ENCODE assay signal across 8 mouse cellular contexts in genomic region chr6:86371950-86372516, GRCm38 (mm10). TPM values are rescaled to one million over a fixed set of nuclear protein-coding genes. Genes with fewer than 3 reads are reported as not detected.
DNase-seq lines count a peak whose midpoint lies in the region; ATAC-seq and TF ChIP-seq lines count a peak whose summit lies in the region.

No protein-coding gene starts in this region.

- H3K9ac ChIP-seq in heart, embryonic 13.5 days: peak overlapping the region; percentile 96
- H3K9ac ChIP-seq in ES-E14 (ENCODE audit: insufficient read depth, low read depth, low read length, poor library complexity, severe bottlenecking): peak overlapping the region; percentile 99
- peak overlapping the region; percentile 91 for H3K9ac ChIP-seq in forebrain, embryonic 13.5 days
- H3K9ac ChIP-seq in liver, postnatal 0 days (replicated peaks): peak overlapping the region; percentile 74

- no peaks in the 10 kb centered on the region for H3K9me3 ChIP-seq in heart, embryonic 13.5 days
- no peaks in the 10 kb centered on the region for H3K9me3 ChIP-seq in ES-E14 (ENCODE audit: control insufficient read depth, insufficient read depth, low read depth, low read length)
- H3K9me3 ChIP-seq in forebrain, embryonic 13.5 days (replicated peaks): no peaks in the 10 kb centered on the region
- no peaks in the 10 kb centered on the region for H3K9me3 ChIP-seq in liver, postnatal 0 days (ENCODE audit: low read length)

- peaks cover 41% of the 10 kb centered on the region for H3K36me3 ChIP-seq in heart, embryonic 13.5 days
- H3K36me3 ChIP-seq in ES-E14 (ENCODE audit: control insufficient read depth, insufficient read depth, low read length, poor library complexity, severe bottlenecking): peaks cover 19% of the 10 kb centered on the region
- H3K36me3 ChIP-seq in forebrain, embryonic 13.5 days (ENCODE audit: poor library complexity, severe bottlenecking): peaks cover 40% of the 10 kb centered on the region
- H3K36me3 ChIP-seq in liver, postnatal 0 days (replicated peaks; ENCODE audit: insufficient read depth, low read length): peaks cover 14% of the 10 kb centered on the region

- WGBS in heart, embryonic 13.5 days: 4% methylated on average over 12 of the region's 12 CpGs
- WGBS in forebrain, embryonic 13.5 days: 4% methylated on average over 12 of the region's 12 CpGs
- 1% methylated on average over 12 of the region's 12 CpGs for WGBS in liver, postnatal 0 days (ENCODE audit: insufficient replicate concordance)

- H3K27me3 ChIP-seq in heart, embryonic 13.5 days (replicated peaks): no peaks in the 10 kb centered on the region
- H3K27me3 ChIP-seq in forebrain, embryonic 13.5 days: no peaks in the 10 kb centered on the region
- H3K27me3 ChIP-seq in liver, postnatal 0 days (ENCODE audit: insufficient read depth, low read length): no peaks in the 10 kb centered on the region

- TF ChIP-seq CTCF in liver, postnatal 0 days (IDR thresholded peaks at IDR 0.05; ENCODE audit: low read depth): no peak

- H3K4me3 ChIP-seq in heart, embryonic 13.5 days: peak overlapping the region; percentile 98
- H3K4me3 ChIP-seq in ES-E14 (ENCODE audit: insufficient read depth in 1 of 2, low read depth in 1 of 2, low read length in 2 of 2, poor library complexity in 1 of 2, severe bottlenecking in 1 of 2): peak overlapping the region; percentile 83 to 86
- peak overlapping the region; percentile 96 for H3K4me3 ChIP-seq in forebrain, embryonic 13.5 days
- peak overlapping the region; percentile 69 for H3K4me3 ChIP-seq in liver, postnatal 0 days (ENCODE audit: low read depth, low read length)

- TF ChIP-seq EP300 in liver, postnatal 0 days (IDR thresholded peaks at IDR 0.05; ENCODE audit: low read depth): no peak

- no peak for DNase-seq in heart, adult 11 months
- no peak for DNase-seq in ES-E14 (ENCODE audit: low read depth, low spot score)
- no peak for DNase-seq in liver, postnatal 0 days
- DNase-seq in layer of hippocampus, postnatal 36 days: no peak
- no peak for DNase-seq in left cerebral cortex, adult 8-10 months (ENCODE audit: low spot score in 2 of 2)
- DNase-seq in kidney, adult 18-20 months: no peak

- H3K27ac ChIP-seq in heart, embryonic 13.5 days (replicated peaks): peak overlapping the region; percentile 89
- no peak overlapping the region; the same call in 1 of the 2 replicates for H3K27ac ChIP-seq in ES-E14 (ENCODE audit: insufficient read depth, low read depth, low read length, poor library complexity, severe bottlenecking)
- H3K27ac ChIP-seq in forebrain, embryonic 13.5 days: peak overlapping the region; percentile 93; the same call in 1 of the 2 replicates
- H3K27ac ChIP-seq in liver, postnatal 0 days (ENCODE audit: low read depth): peak overlapping the region; percentile 83

- ATAC-seq in heart, embryonic 13.5 days (ENCODE audit: extremely low read depth, insufficient number of reproducible peaks, low FRiP score, low TSS enrichment): no peak
- ATAC-seq in forebrain, embryonic 13.5 days: no peak
- no peak for ATAC-seq in liver, postnatal 0 days

- in situ Hi-C loops in ES-E14 (cut with MboI; ENCODE audit: low sequenced_read_pairs in 2 of 2, unreplicated experiment in 2 of 2): loop anchor here in 1 of 2 experiments (25.0 kb wide), 1 partner anchor 235 kb away; no protein-coding TSS in a partner anchor

- peaks cover 21% of the 10 kb centered on the region for H3K4me1 ChIP-seq in heart, embryonic 13.5 days
- H3K4me1 ChIP-seq in ES-E14 (ENCODE audit: control insufficient read depth in 2 of 2, insufficient read depth in 2 of 2, low read length in 2 of 2, poor library complexity in 1 of 2): peaks cover 0 to 9% of the 10 kb centered on the region in 2 experiments; a peak in 1 of 4 replicates
- peaks cover 26% of the 10 kb centered on the region for H3K4me1 ChIP-seq in forebrain, embryonic 13.5 days
- H3K4me1 ChIP-seq in liver, postnatal 0 days (ENCODE audit: insufficient read depth): peaks cover 14% of the 10 kb centered on the region

- peak overlapping the region; percentile 95 for H3K4me2 ChIP-seq in heart, embryonic 13.5 days
- peak overlapping the region; percentile 96 for H3K4me2 ChIP-seq in forebrain, embryonic 13.5 days
- peak overlapping the region; percentile 91 for H3K4me2 ChIP-seq in liver, postnatal 0 days (ENCODE audit: low read depth, low read length)

TF ChIP-seq in ES-E14, 5 proteins besides CTCF, POLR2A, EP300 and RAD21:
- TF ChIP-seq HCFC1 (IDR thresholded peaks at IDR 0.05; ENCODE audit: borderline replicate concordance, insufficient read depth, low read length): no peak
- TF ChIP-seq ZC3H11A (IDR thresholded peaks at IDR 0.05; ENCODE audit: borderline replicate concordance, low read depth, low read length): no peak
- no peak for TF ChIP-seq ZNF384 (IDR thresholded peaks at IDR 0.05; ENCODE audit: low read depth, low read length)
- no peak for TF ChIP-seq MAFK (IDR thresholded peaks at IDR 0.05; ENCODE audit: insufficient read depth, low read depth, low read length)
- no peak for TF ChIP-seq CHD2 (IDR thresholded peaks at IDR 0.05; ENCODE audit: low read depth, low read length)

RNA-seq across cellular contexts. Expression of gene Snrpg, which starts 0.9 kb away (rescaled TPM):
- 315 and 377 TPM in 2 replicates for polyA plus RNA-seq in heart, embryonic 13.5 days (2015; fragmentation: Nextera tagmentation; extraction: Ambion mirVana)
- total RNA-seq in ES-E14 (2012; rRNA removed): 672 and 786 TPM in 2 replicates
- 791 and 827 TPM in 2 replicates for polyA plus RNA-seq in forebrain, embryonic 13.5 days (2015; fragmentation: Nextera tagmentation; extraction: Ambion mirVana)
- 174 and 204 TPM in 2 replicates for polyA plus RNA-seq in liver, postnatal 0 days (2015; fragmentation: Nextera tagmentation; extraction: Ambion mirVana)
- 10 to 100 TPM; 71.7 to 74.6 TPM for total RNA-seq in layer of hippocampus, postnatal 36 days (2021)
- total RNA-seq in left cerebral cortex, adult 8-10 months (2022): 10 to 100 TPM; 47.4 to 75.1 (median 61.7) TPM

RNA-seq across cellular contexts. Expression of gene Fam136a, which starts 6.6 kb away (rescaled TPM):
- 93.8 and 107 TPM in 2 replicates for polyA plus RNA-seq in heart, embryonic 13.5 days (2015; fragmentation: Nextera tagmentation; extraction: Ambion mirVana)
- 100 and 116 TPM in 2 replicates for total RNA-seq in ES-E14 (2012; rRNA removed)
- 128 and 142 TPM in 2 replicates for polyA plus RNA-seq in forebrain, embryonic 13.5 days (2015; fragmentation: Nextera tagmentation; extraction: Ambion mirVana)
- polyA plus RNA-seq in liver, postnatal 0 days (2015; fragmentation: Nextera tagmentation; extraction: Ambion mirVana): 69.8 and 74.1 TPM in 2 replicates
- total RNA-seq in layer of hippocampus, postnatal 36 days (2021): 10 to 100 TPM; 32.8 TPM
- 10 to 100 TPM; 22.6 to 27.0 (median 23.1) TPM for total RNA-seq in left cerebral cortex, adult 8-10 months (2022)

RNA-seq across cellular contexts. Expression of gene Pcyox1, which starts 24.9 kb away (rescaled TPM):
- polyA plus RNA-seq in heart, embryonic 13.5 days (2015; fragmentation: Nextera tagmentation; extraction: Ambion mirVana): 51.2 and 52.0 TPM in 2 replicates
- 41.5 and 58.5 TPM in 2 replicates for total RNA-seq in ES-E14 (2012; rRNA removed)
- polyA plus RNA-seq in forebrain, embryonic 13.5 days (2015; fragmentation: Nextera tagmentation; extraction: Ambion mirVana): 97.5 and 106 TPM in 2 replicates
- 69.6 and 80.4 TPM in 2 replicates for polyA plus RNA-seq in liver, postnatal 0 days (2015; fragmentation: Nextera tagmentation; extraction: Ambion mirVana)
- 100 to 1,000 TPM; 105 to 114 TPM for total RNA-seq in layer of hippocampus, postnatal 36 days (2021)
- 100 to 1,000 TPM; 115 to 118 (median 116) TPM for total RNA-seq in left cerebral cortex, adult 8-10 months (2022)

RNA-seq across cellular contexts. Expression of gene Tia1, which starts 32.0 kb away (rescaled TPM):
- polyA plus RNA-seq in heart, embryonic 13.5 days (2015; fragmentation: Nextera tagmentation; extraction: Ambion mirVana): 120 and 125 TPM in 2 replicates
- 46.1 and 70.9 TPM in 2 replicates for total RNA-seq in ES-E14 (2012; rRNA removed)
- 354 and 375 TPM in 2 replicates for polyA plus RNA-seq in forebrain, embryonic 13.5 days (2015; fragmentation: Nextera tagmentation; extraction: Ambion mirVana)
- polyA plus RNA-seq in liver, postnatal 0 days (2015; fragmentation: Nextera tagmentation; extraction: Ambion mirVana): 15.2 and 17.2 TPM in 2 replicates
- total RNA-seq in layer of hippocampus, postnatal 36 days (2021): 100 to 1,000 TPM; 131 to 154 TPM
- total RNA-seq in left cerebral cortex, adult 8-10 months (2022): 100 to 1,000 TPM in 2 of 4 experiments, 10 to 100 TPM in 2; 91.0 to 107 (median 99.9) TPM

RNA-seq across cellular contexts. Expression of gene Gm44790, which starts 54.4 kb away (rescaled TPM):
- polyA plus RNA-seq in heart, embryonic 13.5 days (2015; fragmentation: Nextera tagmentation; extraction: Ambion mirVana): 0.60 TPM in 1 of 2 replicates, not detected in the other
- total RNA-seq in ES-E14 (2012; rRNA removed): 0.31 and 3.3 TPM in 2 replicates
- 0.35 and 0.43 TPM in 2 replicates for polyA plus RNA-seq in forebrain, embryonic 13.5 days (2015; fragmentation: Nextera tagmentation; extraction: Ambion mirVana)
- not detected in 2 replicates for polyA plus RNA-seq in liver, postnatal 0 days (2015; fragmentation: Nextera tagmentation; extraction: Ambion mirVana)
- under 1 TPM in 1 of 2 experiments, not detected in 1; 0.88 TPM for total RNA-seq in layer of hippocampus, postnatal 36 days (2021)
- 1 to 10 TPM in 1 of 4 experiments, under 1 TPM in 1, not detected in 2; 0.84 to 3.2 TPM for total RNA-seq in left cerebral cortex, adult 8-10 months (2022)
